Mouse (Mus musculus): ENCODE measurements around the gene Cd79b. TPM values are rescaled to one million over a fixed set of nuclear protein-coding genes. Genes with fewer than 3 reads are reported as not detected.

Gene Cd79b
- total RNA-seq, 2 experiments from 2014 or later: 1.3 to 2.8 TPM

- intact Hi-C loops (cut with DNase I): loop anchor here (2.0 kb wide), 1 partner anchor 23 kb away; no protein-coding TSS in a partner anchor
- no peak for DNase-seq (ENCODE audit: low spot score)
Observed at GRCm38 (mm10) chr11:106325566-106326206, 11.1 kb upstream of the Cd79b start.

- no peak for DNase-seq (ENCODE audit: low spot score)
- intact Hi-C loops (cut with DNase I): loop anchor here (2.0 kb wide), 1 partner anchor 22 kb away; no protein-coding TSS in a partner anchor
Observed at GRCm38 (mm10) chr11:106324858-106325257, 10.3 kb upstream of the Cd79b start.

- DNase-seq (ENCODE audit: low spot score): no peak
- intact Hi-C loops (cut with DNase I): no loop called here
Observed at GRCm38 (mm10) chr11:106318406-106319366, 4.1 kb upstream of the Cd79b start.

GRCm38 (mm10) chr11:106317801-106318200 is 3.2 kb upstream of the Cd79b start:
- intact Hi-C loops (cut with DNase I): no loop called here
- no peak for DNase-seq (ENCODE audit: low spot score)

GRCm38 (mm10) chr11:106316416-106316815 is 1.9 kb upstream of the Cd79b start:
- intact Hi-C loops (cut with DNase I): no loop called here
- DNase-seq (ENCODE audit: low spot score): no peak

GRCm38 (mm10) chr11:106313533-106313932 is 1.0 kb downstream of the Cd79b start:
- DNase-seq (ENCODE audit: low spot score): no peak
- intact Hi-C loops (cut with DNase I): no loop called here

- intact Hi-C loops (cut with DNase I): no loop called here
- DNase-seq (ENCODE audit: low spot score): no peak
Observed at GRCm38 (mm10) chr11:106310123-106310522, 4.4 kb downstream of the Cd79b start.

- no peak for DNase-seq (ENCODE audit: low spot score)
- intact Hi-C loops (cut with DNase I): no loop called here
Observed at GRCm38 (mm10) chr11:106308162-106308561, 6.4 kb downstream of the Cd79b start.

- intact Hi-C loops (cut with DNase I): no loop called here
- DNase-seq (ENCODE audit: low spot score): no peak
Observed at GRCm38 (mm10) chr11:106307432-106307831, 7.1 kb downstream of the Cd79b start.

- no peak for DNase-seq (ENCODE audit: low spot score)
Observed at GRCm38 (mm10) chr11:106306758-106307157, 7.8 kb downstream of the Cd79b start.

GRCm38 (mm10) chr11:106306065-106306385 is 8.5 kb downstream of the Cd79b start:
- intact Hi-C loops (cut with DNase I): no loop called here
- DNase-seq (ENCODE audit: low spot score): no peak

More at GRCm38 (mm10) chr11:106306758-106307157, 7.8 kb downstream of the Cd79b start:
- intact Hi-C loops (cut with DNase I): no loop called here

GRCm38 (mm10) chr11:106305348-106306064 is 9.1 kb downstream of the Cd79b start:
- intact Hi-C loops (cut with DNase I): no loop called here

GRCm38 (mm10) chr11:106302634-106303033 is 11.9 kb downstream of the Cd79b start:
- DNase-seq (ENCODE audit: low spot score): no peak
- intact Hi-C loops (cut with DNase I): loop anchor here (2.0 kb wide), 3 partner anchors 22 to 90 kb away; no protein-coding TSS in a partner anchor

More at GRCm38 (mm10) chr11:106305348-106306064, 9.1 kb downstream of the Cd79b start:
- no peak for DNase-seq (ENCODE audit: low spot score)

GRCm38 (mm10) chr11:106301765-106302164 is 12.8 kb downstream of the Cd79b start, which contains the start of gene Gh:
TSS of gene Gh (minus strand) at chr11:106301865.
- intact Hi-C loops (cut with DNase I): loop anchor here (2.0 kb wide), 3 partner anchors 23 to 91 kb away; no protein-coding TSS in a partner anchor
- no peak for DNase-seq (ENCODE audit: low spot score)

- DNase-seq (ENCODE audit: low spot score): no peak
- intact Hi-C loops (cut with DNase I): no loop called here
Observed at GRCm38 (mm10) chr11:106291861-106292260, 22.7 kb downstream of the Cd79b start.

GRCm38 (mm10) chr11:106290376-106290775 is 24.2 kb downstream of the Cd79b start:
- intact Hi-C loops (cut with DNase I): no loop called here
- no peak for DNase-seq (ENCODE audit: low spot score)

- DNase-seq (ENCODE audit: low spot score): no peak
- intact Hi-C loops (cut with DNase I): no loop called here
Observed at GRCm38 (mm10) chr11:106289369-106289768, 25.2 kb downstream of the Cd79b start.

- DNase-seq (ENCODE audit: low spot score): no peak
- intact Hi-C loops (cut with DNase I): no loop called here
Observed at GRCm38 (mm10) chr11:106286987-106287386, 27.6 kb downstream of the Cd79b start.

GRCm38 (mm10) chr11:106286206-106286605 is 28.4 kb downstream of the Cd79b start:
- intact Hi-C loops (cut with DNase I): no loop called here
- DNase-seq (ENCODE audit: low spot score): no peak

- no peak for DNase-seq (ENCODE audit: low spot score)
- intact Hi-C loops (cut with DNase I): no loop called here
Observed at GRCm38 (mm10) chr11:106284126-106284525, 30.4 kb downstream of the Cd79b start.

All from heart, postnatal 25 days (tissue).